Mouse (Mus musculus) testis, adult 10 weeks (tissue): ENCODE data around the gene Fosb. TPM values are rescaled to one million over a fixed set of nuclear protein-coding genes. Genes with fewer than 3 reads are reported as not detected.

Source experiments
- polyA plus RNA-seq: library from polyadenylated mRNA; stranded (reverse); fragments of 350-450 nt; fragmentation: Illumina TruSeq; extraction: RNeasy Lipid Tissue Mini Kit (QIAGEN cat#74804); gene quantifications from one replicate; pipeline ENCODE4 v1.2.3, GENCODE M21; 2014; ENCODE audit warnings: low read depth, low replicate concordance

The Fosb gene
- 0.28 TPM for polyA plus RNA-seq

GRCm38 (mm10) chr7:19309884-19310641 lies at the start of gene Fosb:
TSS of gene Fosb (minus strand) at chr7:19310051.

GRCm38 (mm10) chr7:19359299-19359891 lies 49.5 kb upstream of the Fosb start, which contains the start of the genes Cd3eap and Ppp1r13l:
TSS of gene Cd3eap (minus strand) at chr7:19359483.
TSS of gene Ppp1r13l (plus strand) at chr7:19359749.

GRCm38 (mm10) chr7:19344237-19344847 lies 34.5 kb upstream of the Fosb start, which contains the start of gene Ercc1:
TSS of gene Ercc1 (plus strand) at chr7:19344778.

GRCm38 (mm10) chr7:19282385-19282784 lies 27.5 kb downstream of the Fosb start, which contains the start of gene Rtn2:
TSS of gene Rtn2 (plus strand) at chr7:19282624.

GRCm38 (mm10) chr7:19279581-19280114 lies 30.2 kb downstream of the Fosb start, which contains the start of gene Ppm1n:
TSS of gene Ppm1n (minus strand) at chr7:19280064.

GRCm38 (mm10) chr7:19271238-19272172 lies 38.3 kb downstream of the Fosb start, which contains the start of gene Vasp:
TSS of gene Vasp (minus strand) at chr7:19271817.

Other genes with a start within 250 kb of the Fosb start
- 2.8 TPM for gene Dmwd, start 233.8 kb downstream of the Fosb start, polyA plus RNA-seq
- 2.4 TPM for gene Dmpk, start 226.2 kb downstream of the Fosb start, polyA plus RNA-seq
- gene Six5, start 215.5 kb downstream of the Fosb start, polyA plus RNA-seq = 0.25 TPM
- 5.8 TPM for gene Gm4969, start 191.7 kb downstream of the Fosb start, polyA plus RNA-seq
- gene Fbxo46, start 190.2 kb downstream of the Fosb start, polyA plus RNA-seq = 0.88 TPM
- gene Qpctl, start 160.8 kb downstream of the Fosb start, polyA plus RNA-seq = 3.1 TPM
- 5.1 TPM for gene Snrpd2, start 160.3 kb downstream of the Fosb start, polyA plus RNA-seq
- 3.4 TPM for gene Gipr, start 143.9 kb downstream of the Fosb start, polyA plus RNA-seq
- gene Eml2, start 133.6 kb downstream of the Fosb start, polyA plus RNA-seq = 0.31 TPM
- 2.3 TPM for gene Gpr4, start 97.5 kb downstream of the Fosb start, polyA plus RNA-seq
- gene Opa3, start 81.7 kb downstream of the Fosb start, polyA plus RNA-seq = 3.4 TPM
- gene Vasp, start 38.2 kb downstream of the Fosb start, polyA plus RNA-seq = 50.9 TPM
- gene Ppm1n, start 30.0 kb downstream of the Fosb start, polyA plus RNA-seq = not detected
- gene Rtn2, start 27.4 kb downstream of the Fosb start, polyA plus RNA-seq = 0.62 TPM
- gene Ercc1, start 34.7 kb upstream of the Fosb start, polyA plus RNA-seq = 0.92 TPM
- 0.87 TPM for gene Cd3eap, start 49.4 kb upstream of the Fosb start, polyA plus RNA-seq
- 1.0 TPM for gene Ppp1r13l, start 49.7 kb upstream of the Fosb start, polyA plus RNA-seq
- gene Ercc2, start 72.0 kb upstream of the Fosb start, polyA plus RNA-seq = 0.67 TPM
- gene Klc3, start 94.1 kb upstream of the Fosb start, polyA plus RNA-seq = not detected
- gene Ckm, start 94.7 kb upstream of the Fosb start, polyA plus RNA-seq = not detected
- gene Mark4, start 148.8 kb upstream of the Fosb start, polyA plus RNA-seq = 1.4 TPM
- 2.0 TPM for gene Exoc3l2, start 153.3 kb upstream of the Fosb start, polyA plus RNA-seq
- 2.0 TPM for gene Bloc1s3, start 198.3 kb upstream of the Fosb start, polyA plus RNA-seq
- gene Trappc6a, start 198.3 kb upstream of the Fosb start, polyA plus RNA-seq = not detected
- gene Nkpd1, start 207.8 kb upstream of the Fosb start, polyA plus RNA-seq = not detected